Mouse (Mus musculus) bone marrow macrophage, adult 2 months (primary cell): ENCODE results near the gene Birc6.

Experiments used
- CTCF ChIP-seq: IDR thresholded peaks from 2 replicates; pipeline ENCODE4 v1.5.1; 2012; ENCODE audit warnings: low read depth, mild to moderate bottlenecking, low read length, moderate library complexity
- POLR2A ChIP-seq: IDR thresholded peaks from 2 replicates; pipeline ENCODE4 v1.6.1; 2012; ENCODE audit warnings: mild to moderate bottlenecking, low read depth, low read length, borderline replicate concordance

DNA sequence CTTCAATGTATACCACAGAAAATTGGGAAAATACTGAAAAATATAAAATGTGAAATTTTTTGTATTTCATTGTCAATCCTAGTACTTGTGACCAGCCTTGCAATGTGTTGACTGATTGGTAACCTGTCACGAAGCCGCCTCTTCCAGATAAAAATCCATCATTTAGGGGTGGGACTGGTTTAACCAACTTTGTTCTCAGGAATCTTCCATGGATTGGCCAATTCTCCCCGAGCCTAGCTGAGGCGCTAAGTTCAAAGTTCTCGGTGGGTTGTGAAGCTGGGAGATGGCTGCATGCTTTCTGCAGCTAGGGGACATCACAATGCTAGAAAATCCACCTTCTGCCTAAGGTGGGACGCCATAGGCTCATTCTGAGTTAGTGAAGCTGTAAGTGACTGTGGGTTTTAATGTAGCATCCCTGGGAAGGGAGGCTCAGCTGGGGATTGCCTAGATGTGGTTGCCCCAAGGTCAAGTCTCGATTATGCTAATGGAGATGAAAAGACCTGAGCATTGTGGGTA, 179.6 kb downstream of the Birc6 start:
- no peak for TF ChIP-seq CTCF
- TF ChIP-seq POLR2A = no peak
